Mouse (Mus musculus) heart, embryonic 12.5 days (tissue): Measurements from ENCODE around the gene Kctd3. TPM values are rescaled to one million over a fixed set of nuclear protein-coding genes. Genes with fewer than 3 reads are reported as not detected.
"Not testable (repeated sequence)": the region's sequence is repeated elsewhere in the genome, so short reads cannot be mapped to it uniquely, and the experiment has no call there.

Experiments
- ATAC-seq: fragments of 200-750 bp; cut with Nextera tagmentation; 2 replicates; pipeline ENCODE4 v1.8.0; 2017; ENCODE audit warnings: moderate TSS enrichment, moderate library complexity; ENCODE audit not compliant: insufficient number of reproducible peaks, low FRiP score
- H3K27ac ChIP-seq: fragments of 300-500 bp; sonication (generic); 2 replicates; pipeline ENCODE4 v1.5.1; 2016; ENCODE audit warnings: mild to moderate bottlenecking, moderate library complexity; ENCODE audit not compliant: poor library complexity, severe bottlenecking
- H3K27me3 ChIP-seq: fragments of 300-500 bp; sonication (generic); replicated peaks from 2 replicates; pipeline ENCODE4 v1.6.1; 2016; ENCODE audit warnings: mild to moderate bottlenecking, moderate library complexity
- H3K36me3 ChIP-seq: fragments of 300-500 bp; sonication (generic); 2 replicates; pipeline ENCODE4 v1.6.1; 2016; ENCODE audit warnings: mild to moderate bottlenecking, moderate library complexity
- H3K4me1 ChIP-seq: fragments of 300-500 bp; sonication (generic); replicated peaks from 2 replicates; pipeline ENCODE4 v1.6.1; 2016; ENCODE audit warnings: mild to moderate bottlenecking
- H3K4me2 ChIP-seq: fragments of 300-500 bp; sonication (generic); 2 replicates; pipeline ENCODE4 v1.6.1; 2016; ENCODE audit warnings: mild to moderate bottlenecking, moderate library complexity
- H3K4me3 ChIP-seq: fragments of 300-500 bp; sonication (generic); 2 replicates; pipeline ENCODE4 v1.5.1; 2016; ENCODE audit warnings: mild to moderate bottlenecking
- H3K9ac ChIP-seq: fragments of 300-500 bp; sonication (generic); 2 replicates; pipeline ENCODE4 v1.6.1; 2016; ENCODE audit warnings: mild to moderate bottlenecking, moderate library complexity
- H3K9me3 ChIP-seq: fragments of 300-500 bp; sonication (generic); replicated peaks from 2 replicates; pipeline ENCODE4 v1.6.1; 2016; ENCODE audit warnings: mild to moderate bottlenecking, moderate library complexity
- WGBS: fragments of 180-500 bp; shearing (Covaris S2); methylation state at CpG from one replicate; pipeline ENCODE4 v1.1.7; 2016; 5-methylcytosine and 5-hydroxymethylcytosine counted together
- polyA plus RNA-seq: library from polyadenylated mRNA; unstranded; fragments of >200 nt; fragmentation: Nextera tagmentation; extraction: Ambion mirVana; gene quantifications from 2 replicates; pipeline ENCODE4 v1.2.1, GENCODE M21; 2016

Gene Kctd3
- polyA plus RNA-seq, 1 experiment from 2014 or later, result 28.0 TPM

GRCm38 (mm10) chr1:189041261-189041660 lies 33.6 kb upstream of the Kctd3 start:
- no peaks in the 10 kb centered on the region for H3K9me3 ChIP-seq
- 71% methylated on average over 12 of the region's 12 CpGs for WGBS
- no peaks in the 10 kb centered on the region for H3K27me3 ChIP-seq
- ATAC-seq, result no peak
- no peaks in the 10 kb centered on the region for H3K4me1 ChIP-seq
- no peak overlapping the region for H3K4me3 ChIP-seq
- no peak overlapping the region for H3K9ac ChIP-seq
- no peaks in the 10 kb centered on the region for H3K36me3 ChIP-seq
- no peak overlapping the region for H3K4me2 ChIP-seq
- no peak overlapping the region for H3K27ac ChIP-seq

DNA sequence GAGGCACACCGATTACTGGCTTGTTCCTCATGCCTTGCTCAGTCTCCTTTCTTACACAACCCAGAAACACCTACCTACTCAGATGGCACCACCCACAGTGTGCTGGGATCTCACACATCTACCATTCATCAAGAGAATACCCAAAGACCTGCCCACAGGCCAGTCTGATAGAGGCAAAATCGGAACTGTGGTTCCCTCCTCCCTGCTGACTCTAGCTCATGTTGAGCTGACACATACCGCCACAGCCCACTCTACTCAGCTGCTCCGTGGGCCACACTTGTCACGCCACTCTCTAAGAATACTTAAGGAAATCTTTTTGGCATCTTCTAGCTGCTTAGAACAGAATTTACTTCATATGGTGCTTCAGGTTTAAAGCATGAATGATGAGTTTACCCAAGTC lies 31.7 kb upstream of the Kctd3 start:
- Histone ChIP-seq H3K4me2 (no peak overlapping the region), H3K36me3 (no peaks in the 10 kb centered on the region), H3K4me1 (no peaks in the 10 kb centered on the region), H3K4me3 (no peak overlapping the region), H3K27me3 (no peaks in the 10 kb centered on the region), H3K27ac (no peak overlapping the region), H3K9ac (no peak overlapping the region), H3K9me3 (no peaks in the 10 kb centered on the region)
- ATAC-seq, result no peak
- WGBS, result 76% methylated on average over 5 of the region's 5 CpGs

DNA sequence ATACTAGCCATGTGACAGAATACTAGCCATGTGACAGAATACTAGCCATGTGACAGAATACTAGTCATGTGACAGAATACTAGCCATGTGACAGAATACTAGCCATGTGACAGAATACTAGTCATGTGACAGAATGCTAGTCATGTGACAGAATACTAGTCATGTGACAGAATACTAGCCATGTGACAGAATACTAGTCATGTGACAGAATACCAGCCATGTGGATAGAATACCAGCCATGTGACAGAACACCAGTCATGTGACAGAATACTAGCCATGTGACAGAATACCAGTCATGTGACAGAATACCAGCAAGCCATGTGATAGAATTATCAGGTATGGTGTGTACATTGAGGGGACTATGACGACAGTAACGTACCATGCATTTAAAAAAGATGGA lies 25.2 kb upstream of the Kctd3 start:
- not testable (repeated sequence) for H3K9me3 ChIP-seq, H3K4me1 ChIP-seq, H3K4me2 ChIP-seq, H3K9ac ChIP-seq, H3K36me3 ChIP-seq, ATAC-seq, H3K27me3 ChIP-seq, H3K27ac ChIP-seq, H3K4me3 ChIP-seq
- WGBS, result 83% methylated on average over 2 of the region's 2 CpGs

DNA sequence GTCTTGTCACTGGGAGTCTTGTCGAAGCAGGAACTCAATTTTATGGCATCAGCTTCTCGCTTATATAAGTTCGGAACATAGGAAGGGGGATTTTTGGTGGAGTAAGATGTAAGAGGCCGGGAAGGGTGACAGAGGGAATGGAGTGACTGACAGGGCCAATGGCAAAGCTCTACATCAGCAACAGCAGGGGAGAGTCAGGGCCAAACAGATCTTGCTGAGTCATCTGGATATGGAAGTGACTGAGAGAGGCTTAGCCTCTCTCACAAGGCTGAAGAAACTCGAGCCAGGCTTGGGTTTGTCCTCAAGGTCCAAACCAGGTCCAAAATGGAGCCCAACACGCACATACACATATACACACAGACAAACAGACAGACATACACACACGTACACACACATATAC lies 23.3 kb upstream of the Kctd3 start:
- Histone ChIP-seq H3K36me3 (no peaks in the 10 kb centered on the region), H3K4me1 (no peaks in the 10 kb centered on the region), H3K4me2 (no peak overlapping the region), H3K9me3 (no peaks in the 10 kb centered on the region), H3K27me3 (no peaks in the 10 kb centered on the region), H3K9ac (no peak overlapping the region), H3K4me3 (no peak overlapping the region), H3K27ac (no peak overlapping the region)
- 79% methylated on average over 7 of the region's 7 CpGs for WGBS
- no peak for ATAC-seq

GRCm38 (mm10) chr1:189028267-189028666 lies 20.6 kb upstream of the Kctd3 start:
- Histone ChIP-seq H3K27ac (no peak overlapping the region), H3K27me3 (no peaks in the 10 kb centered on the region), H3K9me3 (no peaks in the 10 kb centered on the region), H3K4me1 (no peaks in the 10 kb centered on the region), H3K4me2 (no peak overlapping the region), H3K36me3 (no peaks in the 10 kb centered on the region), H3K9ac (no peak overlapping the region), H3K4me3 (no peak overlapping the region)
- 42% methylated on average over 1 of the region's 1 CpGs for WGBS
- ATAC-seq, result no peak

DNA sequence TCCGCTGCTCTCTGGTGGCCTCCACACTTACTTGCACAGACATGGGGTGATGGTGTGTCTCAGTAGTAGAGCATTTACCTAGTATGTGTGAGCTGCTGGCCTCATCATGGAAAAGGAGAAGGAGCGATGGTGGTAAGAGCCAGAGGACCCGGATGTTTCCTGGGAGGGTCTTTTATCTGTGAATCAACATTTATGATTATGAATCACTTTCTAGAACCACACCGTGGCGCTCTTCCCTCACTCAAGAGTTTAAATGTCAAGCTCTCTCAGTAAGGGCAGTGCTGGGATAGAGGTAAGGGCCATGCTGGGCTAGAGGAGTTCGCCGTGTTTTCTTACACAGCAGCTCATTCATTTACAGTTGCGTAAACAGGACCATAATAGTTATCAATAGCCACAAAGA lies 19.2 kb upstream of the Kctd3 start:
- 62% methylated on average over 8 of the region's 8 CpGs for WGBS
- H3K9me3 ChIP-seq, result no peaks in the 10 kb centered on the region
- H3K4me3 ChIP-seq, result no peak overlapping the region
- no peak overlapping the region for H3K4me2 ChIP-seq
- no peaks in the 10 kb centered on the region for H3K27me3 ChIP-seq
- H3K9ac ChIP-seq, result no peak overlapping the region
- no peak for ATAC-seq
- H3K27ac ChIP-seq, result no peak overlapping the region
- no peaks in the 10 kb centered on the region for H3K4me1 ChIP-seq
- no peaks in the 10 kb centered on the region for H3K36me3 ChIP-seq

GRCm38 (mm10) chr1:189023701-189024080 lies 16.1 kb upstream of the Kctd3 start:
- WGBS, result 94% methylated on average over 1 of the region's 1 CpGs
- H3K27ac ChIP-seq, result no peak overlapping the region
- no peak overlapping the region for H3K9ac ChIP-seq
- H3K4me3 ChIP-seq, result no peak overlapping the region
- no peaks in the 10 kb centered on the region for H3K9me3 ChIP-seq
- no peaks in the 10 kb centered on the region for H3K27me3 ChIP-seq
- ATAC-seq, result no peak
- no peak overlapping the region for H3K4me2 ChIP-seq
- H3K4me1 ChIP-seq, result no peaks in the 10 kb centered on the region
- no peaks in the 10 kb centered on the region for H3K36me3 ChIP-seq

DNA sequence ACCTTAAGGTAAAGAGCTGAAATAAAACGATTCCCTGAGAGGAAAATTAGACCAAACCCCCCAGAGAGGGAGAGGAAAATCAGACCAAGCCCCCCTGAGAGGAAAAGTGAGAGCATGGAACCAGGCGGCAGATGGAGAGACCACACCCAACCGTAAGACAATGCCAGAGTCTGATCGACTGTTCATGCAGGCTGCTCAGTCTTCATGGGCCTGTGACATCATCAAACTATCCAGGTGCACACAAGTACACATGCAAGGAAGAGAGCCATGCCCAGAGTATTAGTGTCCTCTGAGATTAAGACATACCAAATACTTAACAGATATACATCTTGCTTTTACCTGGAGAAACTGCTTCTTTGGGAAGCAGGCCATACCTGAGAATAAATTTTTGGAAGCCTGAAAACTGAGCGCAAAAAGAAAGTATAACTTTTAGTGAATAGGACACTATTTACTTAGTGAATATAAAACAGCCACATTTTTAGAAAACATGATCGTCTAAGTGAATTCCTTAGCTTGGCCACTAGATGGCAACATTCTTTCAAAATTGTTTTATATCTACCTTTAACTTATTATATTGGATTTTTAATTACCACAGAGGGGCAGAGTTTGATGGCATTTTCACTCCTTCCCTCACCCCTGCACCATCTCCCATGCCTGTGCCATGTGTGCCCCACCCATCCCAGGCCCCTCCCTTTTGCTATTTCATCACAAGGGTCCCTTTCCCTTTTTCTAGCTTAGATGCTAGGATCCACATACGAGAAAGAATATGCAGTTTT lies 15.5 kb upstream of the Kctd3 start:
- no peak for ATAC-seq
- WGBS, result 47% methylated on average over 7 of the region's 7 CpGs
- H3K36me3 ChIP-seq, result no peaks in the 10 kb centered on the region

GRCm38 (mm10) chr1:189015372-189015771 lies 7.7 kb upstream of the Kctd3 start:
- 0 out of 2 replicates have a peak, but pooled peaks cover 20% of the 10 kb centered on the region for H3K27me3 ChIP-seq
- no peak overlapping the region for H3K4me2 ChIP-seq
- peaks cover 18% of the 10 kb centered on the region for H3K4me1 ChIP-seq
- no peak for ATAC-seq
- H3K27ac ChIP-seq, result no peak overlapping the region
- no peaks in the 10 kb centered on the region for H3K36me3 ChIP-seq
- no peaks in the 10 kb centered on the region for H3K9me3 ChIP-seq
- 70% methylated on average over 2 of the region's 2 CpGs for WGBS
- H3K4me3 ChIP-seq, result no peak overlapping the region
- no peak overlapping the region for H3K9ac ChIP-seq

More for the DNA sequence above, 15.5 kb upstream of the Kctd3 start:
- no peak overlapping the region for H3K27ac ChIP-seq
- H3K9me3 ChIP-seq, result no peaks in the 10 kb centered on the region
- H3K27me3 ChIP-seq, result no peaks in the 10 kb centered on the region
- H3K9ac ChIP-seq, result no peak overlapping the region
- no peaks in the 10 kb centered on the region for H3K4me1 ChIP-seq
- H3K4me3 ChIP-seq, result no peak overlapping the region
- no peak overlapping the region for H3K4me2 ChIP-seq

GRCm38 (mm10) chr1:189013587-189013921 lies 5.9 kb upstream of the Kctd3 start:
- H3K4me2 ChIP-seq, result peak overlapping the region; percentile 66
- no peak for ATAC-seq
- H3K4me3 ChIP-seq, result peak overlapping the region; percentile 24
- WGBS, result 13% methylated on average over 4 of the region's 4 CpGs
- H3K36me3 ChIP-seq, result no peaks in the 10 kb centered on the region
- 0 out of 2 replicates have a peak, but pooled peaks cover 20% of the 10 kb centered on the region for H3K27me3 ChIP-seq
- H3K27ac ChIP-seq, result no peak overlapping the region
- no peaks in the 10 kb centered on the region for H3K9me3 ChIP-seq
- no peak overlapping the region for H3K9ac ChIP-seq
- H3K4me1 ChIP-seq, result peaks cover 18% of the 10 kb centered on the region

GRCm38 (mm10) chr1:189012846-189013586 lies 5.4 kb upstream of the Kctd3 start:
- Histone ChIP-seq H3K4me2 (peak overlapping the region; percentile 66), H3K36me3 (no peaks in the 10 kb centered on the region), H3K27me3 (0 out of 2 replicates have a peak, but pooled peaks cover 20% of the 10 kb centered on the region), H3K4me1 (peaks cover 18% of the 10 kb centered on the region), H3K9me3 (no peaks in the 10 kb centered on the region), H3K4me3 (peak overlapping the region; percentile 24), H3K27ac (no peak overlapping the region), H3K9ac (peak overlapping the region; percentile 23; the same call in 1 of the 2 replicates)
- peak; percentile 72; the same call in 1 of the 2 replicates for ATAC-seq
- 4% methylated on average over 16 of the region's 16 CpGs for WGBS
